Mouse (Mus musculus): Measurements from ENCODE around the gene Rnf6. TPM values are rescaled to one million over a fixed set of nuclear protein-coding genes. Genes with fewer than 3 reads are reported as not detected.

Gene Rnf6
- total RNA-seq, 2 experiments from 2014 or later = 60.8 to 64.6 TPM

Other genes with a start within 250 kb of the Rnf6 start
- not detected for gene Cyp3a25, start 211.9 kb downstream of the Rnf6 start, total RNA-seq (2021)
- gene Cyp3a59, start 142.3 kb downstream of the Rnf6 start, total RNA-seq (2021) = not detected
- not detected for gene Gm5565, start 61.0 kb downstream of the Rnf6 start, total RNA-seq (2021)
- gene Gm6309, start 50.8 kb downstream of the Rnf6 start, total RNA-seq (2021) = not detected
- 1 to 10 TPM in 1 of 2 experiments, under 1 TPM in 1; 0.59 to 1.2 TPM for gene 1700001J03Rik, start 36.3 kb downstream of the Rnf6 start, total RNA-seq (2021)
- gene Cdk8, start 9.7 kb upstream of the Rnf6 start, total RNA-seq (2021) = 10 to 100 TPM; 39.7 to 48.8 TPM
- 100 to 1,000 TPM in 1 of 2 experiments, 10 to 100 TPM in 1; 97.5 to 111 TPM for gene Wasf3, start 163.4 kb upstream of the Rnf6 start, total RNA-seq (2021)

Measured in layer of hippocampus, postnatal 25 days (tissue).